Mouse (Mus musculus) cortical plate, adult 2 months (tissue): ENCODE data around the gene Kdelr2. TPM values are rescaled to one million over a fixed set of nuclear protein-coding genes. Genes with fewer than 3 reads are reported as not detected.
"Not testable (repeated sequence)": the region's sequence is repeated elsewhere in the genome, so short reads cannot be mapped to it uniquely, and the experiment has no call there.

Experiments used
- H3K27ac ChIP-seq: fragments of 200-500 bp; 2 replicates; pipeline ENCODE4 v1.5.1; 2012; ENCODE audit warnings: low read length, control low read depth, inconsistent platforms; ENCODE audit not compliant: insufficient read depth
- H3K4me1 ChIP-seq: fragments of 200-500 bp; 2 replicates; pipeline ENCODE4 v1.6.1; 2011; ENCODE audit warnings: low read length; ENCODE audit not compliant: control insufficient read depth, insufficient read depth
- H3K4me3 ChIP-seq: fragments of 200-500 bp; 2 replicates; pipeline ENCODE4 v1.5.1; 2011; ENCODE audit warnings: mild to moderate bottlenecking, low read length, control low read depth; ENCODE audit not compliant: insufficient read depth
- CTCF ChIP-seq: fragments of 200-500 bp; IDR thresholded peaks from 2 replicates; pipeline ENCODE4 v1.5.1; 2011; ENCODE audit warnings: mild to moderate bottlenecking, control low read depth, low read length; ENCODE audit not compliant: insufficient read depth; ENCODE audit errors: extremely low read depth
- POLR2A ChIP-seq: fragments of 200-500 bp; IDR thresholded peaks from 2 replicates; pipeline ENCODE4 v1.6.1; 2011; ENCODE audit warnings: mild to moderate bottlenecking, low read length, control low read depth; ENCODE audit not compliant: insufficient read depth; ENCODE audit errors: extremely low read depth
- polyA plus RNA-seq: library from polyadenylated mRNA; depleted of rRNA; stranded (reverse); fragments of >200 nt; gene quantifications from 2 replicates; pipeline ENCODE4 v1.2.3, GENCODE M21; 2012

The Kdelr2 gene
- polyA plus RNA-seq, 1 experiment, result 30.3 TPM

- no peak overlapping the region for H3K27ac ChIP-seq
- TF ChIP-seq POLR2A (no peak), CTCF (no peak)
- H3K4me3 ChIP-seq, result peak overlapping the region; percentile 10; the same call in 1 of the 2 replicates
- no peaks in the 10 kb centered on the region for H3K4me1 ChIP-seq
These were observed 33.9 kb upstream of the Kdelr2 start for GRCm38 (mm10) chr5:143369611-143370255.

GRCm38 (mm10) chr5:143370416-143371145 lies 33.1 kb upstream of the Kdelr2 start:
- no peaks in the 10 kb centered on the region for H3K4me1 ChIP-seq
- no peak overlapping the region for H3K27ac ChIP-seq

GRCm38 (mm10) chr5:143371146-143371510 lies 32.5 kb upstream of the Kdelr2 start:
- TF ChIP-seq POLR2A (no peak), CTCF (no peak)
- H3K27ac ChIP-seq, result no peak overlapping the region
- H3K4me3 ChIP-seq, result no peak overlapping the region
- H3K4me1 ChIP-seq, result no peaks in the 10 kb centered on the region

More at GRCm38 (mm10) chr5:143370416-143371145, 33.1 kb upstream of the Kdelr2 start:
- H3K4me3 ChIP-seq, result peak overlapping the region; percentile 10; the same call in 1 of the 2 replicates
- no peak for TF ChIP-seq POLR2A
- no peak for TF ChIP-seq CTCF

GRCm38 (mm10) chr5:143372818-143373217 lies 30.8 kb upstream of the Kdelr2 start:
- TF ChIP-seq CTCF (peak; percentile 41), POLR2A (no peak)
- Histone ChIP-seq H3K4me1 (no peaks in the 10 kb centered on the region), H3K27ac (no peak overlapping the region), H3K4me3 (peak overlapping the region; percentile 31)

GRCm38 (mm10) chr5:143375242-143375641 lies 28.4 kb upstream of the Kdelr2 start:
- Histone ChIP-seq H3K4me3 (no peak overlapping the region), H3K27ac (no peak overlapping the region), H3K4me1 (no peaks in the 10 kb centered on the region)
- TF ChIP-seq CTCF (peak; percentile 58), POLR2A (no peak)

GRCm38 (mm10) chr5:143376156-143376555 lies 27.5 kb upstream of the Kdelr2 start:
- TF ChIP-seq CTCF, result no peak
- no peak for TF ChIP-seq POLR2A
- Histone ChIP-seq H3K27ac (no peak overlapping the region), H3K4me1 (no peaks in the 10 kb centered on the region), H3K4me3 (no peak overlapping the region)

GRCm38 (mm10) chr5:143386797-143387621 lies 16.6 kb upstream of the Kdelr2 start:
- TF ChIP-seq POLR2A, result no peak
- no peak for TF ChIP-seq CTCF
- H3K4me1 ChIP-seq, result no peaks in the 10 kb centered on the region
- no peak overlapping the region for H3K4me3 ChIP-seq
- no peak overlapping the region for H3K27ac ChIP-seq

- Histone ChIP-seq H3K27ac (no peak overlapping the region), H3K4me1 (no peaks in the 10 kb centered on the region), H3K4me3 (no peak overlapping the region)
- no peak for TF ChIP-seq CTCF
- TF ChIP-seq POLR2A, result no peak
These were observed 9.5 kb upstream of the Kdelr2 start for GRCm38 (mm10) chr5:143394184-143394583.

GRCm38 (mm10) chr5:143394966-143395365 lies 8.7 kb upstream of the Kdelr2 start:
- not testable (repeated sequence) for H3K4me3 ChIP-seq, H3K27ac ChIP-seq, H3K4me1 ChIP-seq
